Mouse (Mus musculus) central nervous system, embryonic 14 days (tissue): ENCODE results near the gene Lca5. TPM values are rescaled to one million over a fixed set of nuclear protein-coding genes. Genes with fewer than 3 reads are reported as not detected.

Experiments used
- polyA plus RNA-seq: library from polyadenylated mRNA; depleted of rRNA; stranded (reverse); fragments of >200 nt; gene quantifications from 2 replicates; pipeline ENCODE4 v1.2.3, GENCODE M21; 2012; rRNA removed

The Lca5 gene
- polyA plus RNA-seq = 21.3 and 23.5 TPM in 2 replicates

GRCm38 (mm10) chr9:83440392-83441357 lies at the start of gene Lca5:
Gene Lca5, minus strand, starts transcription at chr9:83441127.

Other genes starting within 250 kb of the Lca5 start
- gene Sh3bgrl2, start 107.2 kb upstream of the Lca5 start, polyA plus RNA-seq = 7.3 and 9.8 TPM in 2 replicates